Mouse (Mus musculus) erythroblast, embryonic 14.5 days (primary cell): ENCODE measurements around the gene Bnip2. TPM values are rescaled to one million over a fixed set of nuclear protein-coding genes. Genes with fewer than 3 reads are reported as not detected.

Source experiments
- H3K27me3 ChIP-seq: 2 replicates; pipeline ENCODE4 v1.6.1; 2012; ENCODE audit warnings: inconsistent platforms; ENCODE audit not compliant: control insufficient read depth
- H3K36me3 ChIP-seq: 2 replicates; pipeline ENCODE4 v1.6.1; 2012; ENCODE audit warnings: mild to moderate bottlenecking, inconsistent platforms; ENCODE audit not compliant: control insufficient read depth
- H3K4me1 ChIP-seq: 2 replicates; pipeline ENCODE4 v1.6.1; 2012; ENCODE audit warnings: inconsistent platforms; ENCODE audit not compliant: control insufficient read depth
- H3K4me3 ChIP-seq: replicated peaks from 2 replicates; pipeline ENCODE3; 2012; ENCODE audit warnings: moderate library complexity, mild to moderate bottlenecking, inconsistent platforms
- H3K9me3 ChIP-seq: 2 replicates; pipeline ENCODE4 v1.6.1; 2012; ENCODE audit warnings: low read length, inconsistent platforms, mixed read lengths; ENCODE audit not compliant: control insufficient read depth
- GATA1 ChIP-seq: IDR thresholded peaks from 2 replicates; pipeline ENCODE4 v1.6.1; 2012; ENCODE audit warnings: low read length, inconsistent platforms, mixed read lengths
- TAL1 ChIP-seq: IDR thresholded peaks from 3 replicates; pipeline ENCODE4 v1.6.1; 2012; ENCODE audit warnings: low read length, inconsistent platforms, mixed read lengths
- polyA plus RNA-seq: library from polyadenylated mRNA; stranded (reverse); fragments of >175 nt; gene quantifications from 2 replicates; pipeline ENCODE4 v1.2.3, GENCODE M21; 2012

The Bnip2 gene
- polyA plus RNA-seq, 1 experiment = 2.1 TPM

GRCm38 (mm10) chr9:70052730-70053129 is 63.5 kb downstream of the Bnip2 start:
- no peaks in the 10 kb centered on the region for H3K36me3 ChIP-seq
- no peak for TF ChIP-seq TAL1
- TF ChIP-seq GATA1 = no peak
- no peaks in the 10 kb centered on the region; the same call in 1 of the 2 replicates for H3K4me1 ChIP-seq
- no peaks in the 10 kb centered on the region for H3K27me3 ChIP-seq
- peaks cover 3% of the 10 kb centered on the region for H3K9me3 ChIP-seq
- H3K4me3 ChIP-seq = no peak overlapping the region

GRCm38 (mm10) chr9:70053411-70053810 is 64.1 kb downstream of the Bnip2 start:
- TF ChIP-seq TAL1 (no peak), GATA1 (no peak)
- H3K27me3 ChIP-seq = no peaks in the 10 kb centered on the region
- H3K4me1 ChIP-seq = no peaks in the 10 kb centered on the region
- H3K4me3 ChIP-seq = no peak overlapping the region
- no peaks in the 10 kb centered on the region for H3K36me3 ChIP-seq
- peaks cover 3% of the 10 kb centered on the region for H3K9me3 ChIP-seq

Other genes starting within 250 kb of the Bnip2 start
- not detected in 2 replicates for gene Foxb1, start 228.5 kb upstream of the Bnip2 start, polyA plus RNA-seq
- 6.1 and 9.2 TPM in 2 replicates for gene Gtf2a2, start 23.1 kb downstream of the Bnip2 start, polyA plus RNA-seq
- gene Gcnt3, start 48.6 kb downstream of the Bnip2 start, polyA plus RNA-seq = not detected in 2 replicates
- gene Fam81a, start 153.1 kb downstream of the Bnip2 start, polyA plus RNA-seq = not detected in 2 replicates
- 0.02 and 0.03 TPM in 2 replicates for gene Myo1e, start 217.9 kb downstream of the Bnip2 start, polyA plus RNA-seq